Mouse (Mus musculus) lung, postnatal 0 days (tissue): ENCODE measurements around the gene Eef1a1.

Experiments used
- CTCF ChIP-seq: IDR thresholded peaks from 2 replicates; pipeline ENCODE4 v1.5.1; 2016; ENCODE audit warnings: antibody characterized with exemption, mild to moderate bottlenecking
- EP300 ChIP-seq: IDR thresholded peaks from 2 replicates; pipeline ENCODE4 v1.6.1; 2016; ENCODE audit warnings: antibody characterized with exemption, mild to moderate bottlenecking, control low read depth

DNA sequence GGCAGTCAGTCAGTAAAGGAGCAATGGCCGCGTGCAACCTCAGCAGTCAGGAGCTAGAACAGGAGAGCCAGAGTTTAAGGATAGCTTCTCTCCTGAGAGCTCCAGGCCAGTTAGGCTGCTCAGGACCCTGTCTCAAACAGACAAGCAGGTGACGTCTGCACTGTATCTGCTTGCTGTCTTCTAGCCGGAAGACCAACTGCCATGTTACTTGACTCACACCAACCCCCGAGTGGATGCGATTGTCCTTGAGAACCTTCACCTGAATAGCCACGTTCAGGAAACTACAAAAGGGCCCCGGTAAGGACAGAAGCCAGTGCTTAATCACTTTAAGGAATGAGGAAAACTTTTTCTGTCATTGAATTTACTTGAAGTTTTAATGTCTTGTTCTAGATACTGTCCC, 31.9 kb downstream of the Eef1a1 start:
- no peak for TF ChIP-seq EP300
- no peak for TF ChIP-seq CTCF
